Mouse (Mus musculus) spleen, adult 12 weeks (tissue): ENCODE data around the gene Ints1.

Source experiments
- DNase-seq: peaks from one replicate; pipeline ENCODE4 v3.0.0; 2022; ENCODE audit warnings: low spot score

Gene Ints1

DNA sequence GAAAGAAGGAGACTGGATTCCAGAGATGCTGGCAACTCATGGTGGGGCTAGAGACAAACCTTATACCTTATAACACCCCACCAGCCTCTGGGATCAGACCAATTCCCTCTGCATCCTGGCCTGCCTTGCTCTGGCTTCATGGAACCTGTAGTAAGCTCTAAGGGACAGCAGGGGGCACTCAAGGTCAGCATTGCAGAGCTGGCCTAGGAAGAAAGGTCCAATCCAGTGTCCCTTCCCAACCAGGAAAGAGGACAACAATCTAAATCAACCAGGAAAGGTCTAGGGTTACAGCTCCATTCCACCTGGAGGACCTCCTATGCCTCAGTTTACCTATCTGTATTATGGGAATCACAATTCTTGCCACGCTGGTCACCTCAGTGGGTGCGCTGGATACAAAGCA is 57.8 kb downstream of the Ints1 start:
- DNase-seq: peak; percentile 43

- no peak for DNase-seq
Observed at GRCm38 (mm10) chr5:139706496-139706895, 69.0 kb downstream of the Ints1 start.

GRCm38 (mm10) chr5:139702905-139703304 is 72.6 kb downstream of the Ints1 start:
- no peak for DNase-seq

DNA sequence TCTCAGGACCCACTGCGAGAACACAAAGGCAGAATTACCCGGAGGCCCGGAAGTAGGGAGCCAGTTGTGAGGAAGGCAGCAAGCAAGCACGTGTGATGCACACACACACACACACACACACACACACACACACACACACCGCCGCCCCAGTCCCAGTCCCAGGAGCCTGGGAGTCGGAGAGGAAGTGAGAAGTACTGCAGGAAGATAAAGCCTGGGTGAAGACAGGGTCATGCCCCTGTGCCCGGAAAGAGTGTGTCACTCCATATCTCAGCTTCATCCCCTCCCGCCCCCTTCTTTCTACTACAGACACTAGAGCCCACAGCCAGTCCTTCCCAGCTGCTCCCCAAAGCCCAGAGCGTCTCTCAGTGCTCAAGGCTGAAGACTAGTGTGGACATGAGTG is 73.2 kb downstream of the Ints1 start:
- no peak for DNase-seq
